Mouse (Mus musculus) kidney, adult 2 months (tissue): ENCODE measurements around the gene Cmas.

Source experiments
- CTCF ChIP-seq: fragments of 200-500 bp; conservative IDR thresholded peaks from 2 replicates; pipeline ENCODE4 v1.5.1; 2011; ENCODE audit warnings: low read depth, mild to moderate bottlenecking, control low read depth, low read length, moderate library complexity, mixed read lengths; ENCODE audit not compliant: insufficient read depth, insufficient read length
- POLR2A ChIP-seq: fragments of 200-500 bp; IDR thresholded peaks from one replicate; pipeline ENCODE4 v1.6.1; 2011; ENCODE audit warnings: low read depth, low read length, control low read depth

DNA sequence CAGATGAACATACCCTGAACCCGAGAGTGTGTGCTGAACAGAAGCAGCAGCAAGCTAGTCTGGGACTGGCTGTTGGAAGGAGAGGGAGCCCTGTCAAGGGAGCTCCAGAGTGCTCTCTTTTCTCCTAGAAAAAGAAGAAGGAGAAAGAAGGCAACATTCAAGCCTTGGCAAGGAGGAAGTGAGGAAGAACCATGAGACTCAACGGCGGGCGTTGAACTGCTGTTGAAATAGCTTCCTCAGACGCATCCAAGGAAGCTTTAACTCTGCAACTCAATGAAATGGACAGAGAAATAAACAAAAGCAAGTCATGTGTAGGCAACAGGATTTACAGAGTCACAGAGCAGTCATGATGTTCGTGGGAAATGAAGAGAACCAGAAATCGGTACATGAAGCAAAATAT, 9.7 kb upstream of the Cmas start:
- no peak for TF ChIP-seq CTCF
- TF ChIP-seq POLR2A, result no peak
